Mouse (Mus musculus): ENCODE measurements around the gene Phb2.

Phb2 gene

GRCm38 (mm10) chr6:124693243-124693981, 18.7 kb upstream of the Phb2 start:
- DNase-seq, result no peak

GRCm38 (mm10) chr6:124694166-124694955, 17.8 kb upstream of the Phb2 start:
- peak; percentile 55 for DNase-seq

DNA sequence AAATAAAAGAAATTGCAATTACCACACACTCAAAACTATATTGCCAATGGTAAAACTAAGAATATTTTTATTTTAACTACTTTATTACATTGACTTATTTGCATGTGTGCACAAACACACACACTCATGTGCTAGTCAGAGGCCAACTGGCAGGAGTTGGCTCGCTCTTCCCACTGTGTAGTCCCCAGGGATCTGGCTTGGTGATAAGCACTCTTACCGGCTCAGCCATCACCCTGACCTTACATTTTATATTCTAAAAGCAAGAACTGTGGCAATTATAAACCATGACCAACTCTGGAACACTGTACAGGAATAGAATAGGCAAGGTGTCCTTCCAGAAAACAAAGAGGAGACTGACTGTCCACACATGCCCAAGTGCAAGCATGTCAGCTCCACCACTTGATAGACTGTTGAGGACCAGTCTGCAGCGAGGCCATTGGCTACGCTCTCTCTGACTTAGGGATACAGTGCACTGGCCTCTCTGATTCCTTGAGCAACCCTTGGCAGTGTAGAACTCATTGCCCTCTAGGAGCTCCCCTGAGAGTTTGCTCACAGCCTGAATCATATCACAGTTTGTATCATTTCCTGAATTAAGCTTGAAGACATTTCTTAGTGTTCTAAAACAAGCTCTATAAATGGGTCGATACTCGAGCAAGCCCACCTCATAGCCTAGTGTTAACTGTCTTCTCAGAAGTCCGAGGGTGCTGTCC, 15.5 kb upstream of the Phb2 start:
- DNase-seq, result no peak

GRCm38 (mm10) chr6:124698751-124699150, 13.4 kb upstream of the Phb2 start:
- DNase-seq, result no peak

DNA sequence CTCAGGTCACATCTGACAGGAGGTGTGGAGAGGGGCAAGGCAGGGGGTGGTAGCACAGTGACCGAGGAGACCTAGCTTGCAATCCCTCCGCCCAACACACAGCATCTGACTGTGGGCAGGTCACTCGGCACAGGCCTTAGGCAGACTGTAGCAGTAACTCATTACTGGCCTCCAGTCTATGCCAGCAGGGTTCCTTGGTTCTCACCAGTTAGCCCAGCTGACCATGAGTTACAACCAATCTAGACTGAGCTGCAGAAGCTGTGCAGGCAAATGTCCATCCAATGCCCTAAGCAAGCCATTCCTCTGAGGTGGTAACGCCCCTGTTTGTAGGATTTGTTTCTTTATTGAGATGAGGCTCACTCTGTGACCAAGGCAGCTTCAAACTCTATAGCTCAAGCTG, 12.8 kb upstream of the Phb2 start:
- no peak for DNase-seq

- no peak for DNase-seq
Measured at GRCm38 (mm10) chr6:124699962-124700610, 12.1 kb upstream of the Phb2 start.

GRCm38 (mm10) chr6:124701338-124701737, 10.8 kb upstream of the Phb2 start:
- peak; percentile 61 for DNase-seq

- no peak for DNase-seq
Measured at GRCm38 (mm10) chr6:124702102-124702783, 9.9 kb upstream of the Phb2 start.

- peak; percentile 86 for DNase-seq
Measured at GRCm38 (mm10) chr6:124702784-124703103, 9.4 kb upstream of the Phb2 start.

- no peak for DNase-seq
Measured at GRCm38 (mm10) chr6:124703789-124704188, 8.3 kb upstream of the Phb2 start.

DNA sequence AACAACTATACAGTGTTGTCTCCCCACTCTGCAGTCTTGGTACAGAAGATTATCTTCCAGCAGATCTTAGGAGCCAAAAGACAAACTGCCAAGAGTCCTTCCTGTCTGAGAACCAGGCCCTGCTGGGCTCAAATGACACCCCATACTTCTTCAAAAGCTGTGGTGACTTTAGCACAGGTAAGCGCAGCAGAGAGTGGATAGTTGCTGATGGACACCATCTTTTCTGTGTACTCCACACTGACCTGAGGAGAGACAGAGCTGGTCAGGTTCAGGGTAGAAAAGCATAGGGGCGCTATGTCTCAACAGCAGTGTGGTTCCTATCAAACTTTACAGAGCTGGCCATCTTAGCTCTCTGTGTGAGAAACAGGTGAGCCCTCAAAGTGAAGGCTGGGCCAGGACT, 7.7 kb upstream of the Phb2 start:
- no peak for DNase-seq

DNA sequence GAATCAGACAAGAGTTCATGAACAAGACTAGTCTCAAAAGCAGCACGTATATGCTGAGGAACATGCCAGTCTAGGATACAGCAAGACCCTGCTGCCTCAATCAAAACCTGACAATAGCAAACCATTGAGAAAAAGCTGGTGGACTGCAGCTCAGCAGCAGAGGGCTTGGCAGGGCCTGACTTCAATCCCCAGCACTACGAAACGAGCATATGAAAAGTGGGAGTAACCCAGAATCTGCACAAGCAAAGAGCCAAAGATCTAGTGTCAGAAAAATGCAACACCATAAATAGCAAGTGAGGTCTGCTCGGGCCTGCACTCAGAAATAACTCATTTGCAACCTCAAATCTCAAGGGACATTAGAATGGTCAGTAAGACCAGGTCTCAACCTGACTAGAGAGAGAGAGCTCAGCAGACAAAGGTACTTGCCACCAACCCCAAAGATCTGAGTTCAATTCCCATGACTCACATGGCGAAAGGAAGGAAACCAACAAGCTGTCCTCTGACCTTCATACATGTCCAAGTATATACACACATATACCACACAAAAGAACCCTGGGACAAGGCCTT, 6.0 kb upstream of the Phb2 start:
- no peak for DNase-seq

GRCm38 (mm10) chr6:124708289-124708889, 3.7 kb upstream of the Phb2 start:
- no peak for DNase-seq

GRCm38 (mm10) chr6:124712918-124713317, 782 bp downstream of the Phb2 start:
- DNase-seq, result no peak

DNA sequence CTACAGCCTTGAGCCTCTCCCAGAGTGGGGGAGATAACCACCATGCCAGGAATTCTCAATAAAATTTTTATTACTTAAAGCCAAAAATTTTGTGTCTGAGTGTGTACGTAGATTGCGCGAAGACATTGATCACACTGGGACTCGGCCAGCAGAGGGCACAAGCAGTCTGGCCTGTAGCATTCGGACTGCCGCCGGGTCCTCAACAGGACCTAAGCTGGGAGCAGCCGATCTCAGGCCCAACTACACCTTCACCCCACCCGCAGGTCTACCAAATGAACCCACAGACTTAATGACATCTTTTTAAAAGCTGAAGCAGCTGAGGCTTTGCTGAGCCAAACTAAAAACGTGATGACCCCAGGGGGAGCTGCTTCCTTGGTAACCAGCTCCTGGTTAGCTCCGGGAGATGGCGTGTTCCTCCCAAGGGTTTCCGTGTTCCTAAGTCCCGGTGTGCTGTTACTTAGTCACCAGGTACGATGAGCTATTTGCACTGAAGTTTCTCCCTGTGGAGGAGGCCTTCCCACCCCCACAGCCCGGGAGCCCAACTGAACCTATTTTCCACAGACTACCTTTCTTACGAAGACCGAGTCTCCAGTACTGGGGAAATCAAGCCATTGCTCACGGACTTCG, 4.8 kb downstream of the Phb2 start:
- peak; percentile 62 for DNase-seq

DNA sequence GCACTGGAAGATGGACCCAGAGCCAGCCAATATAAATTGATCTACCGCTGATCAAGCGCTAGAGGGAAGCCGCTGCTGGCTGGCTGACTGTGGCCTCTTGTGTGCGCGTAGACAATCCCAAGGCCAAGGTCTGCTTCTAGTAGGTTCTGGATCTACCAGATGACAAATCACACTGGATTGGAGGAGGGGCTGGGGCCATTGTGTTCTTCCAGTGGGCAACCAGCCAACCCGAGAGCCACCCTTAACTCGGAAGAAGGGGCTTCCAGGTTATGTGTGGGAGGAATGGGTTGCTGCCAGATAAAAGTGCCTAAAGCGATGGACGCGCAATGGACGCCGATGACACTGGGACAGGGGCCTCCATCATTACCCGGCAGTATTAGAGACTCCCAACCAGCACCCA, 5.8 kb downstream of the Phb2 start:
- no peak for DNase-seq

DNA sequence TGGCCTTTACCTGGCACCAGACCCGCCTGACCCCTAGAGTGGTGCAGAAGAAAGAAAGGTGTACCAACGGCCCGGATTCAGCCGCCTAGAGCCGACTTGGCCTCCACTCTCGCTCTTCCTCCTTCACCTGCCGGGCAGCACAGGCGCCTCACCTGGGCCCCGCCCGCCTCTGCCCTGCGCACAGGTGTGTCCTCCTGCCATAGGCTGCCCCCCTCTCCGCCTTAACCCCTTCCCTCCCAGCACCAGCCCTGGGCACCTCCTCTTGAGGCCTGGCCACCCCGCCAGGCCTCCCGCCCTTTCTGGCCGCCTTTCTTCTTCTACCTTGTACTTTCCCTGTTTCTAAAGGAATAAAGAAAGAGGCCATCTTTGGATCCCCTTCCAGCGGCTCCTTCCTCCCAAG, 6.6 kb downstream of the Phb2 start:
- no peak for DNase-seq

- no peak for DNase-seq
Measured at GRCm38 (mm10) chr6:124719354-124719978, 7.3 kb downstream of the Phb2 start.

DNA sequence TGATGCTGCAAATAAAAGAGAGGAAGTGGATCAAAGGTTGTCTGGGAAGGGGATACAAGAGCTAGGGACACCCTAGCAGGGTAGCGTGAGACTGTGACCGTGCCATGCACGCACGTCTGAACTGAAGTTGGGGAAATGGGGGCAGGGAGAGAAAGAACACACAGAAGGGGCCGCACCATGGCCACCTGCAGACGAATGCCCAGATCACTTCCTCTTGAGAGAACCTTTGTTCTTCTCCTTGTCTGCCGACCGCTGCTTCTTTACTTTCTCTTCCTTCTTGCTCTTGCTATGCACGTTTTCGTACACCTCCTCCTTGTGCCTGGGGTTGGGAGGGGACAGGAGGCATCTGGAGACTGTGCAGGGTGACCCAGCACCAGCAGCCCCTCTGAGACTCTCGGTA, 8.8 kb downstream of the Phb2 start:
- peak; percentile 59 for DNase-seq

DNA sequence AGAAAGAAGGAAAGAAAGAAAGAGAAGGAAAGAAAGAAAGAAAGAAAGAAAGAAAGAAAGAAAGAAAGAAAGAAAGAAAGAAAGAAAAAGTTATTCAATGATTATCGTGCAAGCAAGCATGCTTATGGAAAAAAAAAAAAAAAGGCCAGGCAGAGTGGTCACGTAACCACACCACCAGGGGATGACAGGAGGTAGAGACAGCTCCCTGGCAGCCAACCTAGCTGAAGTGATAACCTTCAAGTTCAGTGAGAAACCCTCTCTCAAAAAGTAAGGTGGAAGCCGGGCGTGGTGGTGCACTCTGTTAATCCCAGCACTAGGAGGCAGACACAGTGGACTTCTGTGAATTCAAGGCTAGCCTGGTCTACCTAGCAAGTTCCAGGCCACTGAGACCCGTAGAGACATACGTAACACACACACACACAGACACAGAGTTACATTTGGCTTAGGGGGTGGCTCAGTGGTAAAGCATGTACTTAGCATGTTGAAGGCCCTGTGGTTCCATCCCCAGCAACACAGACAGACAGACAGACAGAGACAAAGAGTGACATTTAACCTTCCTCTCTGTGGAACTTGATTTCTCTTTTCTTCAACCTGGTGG, 10.8 kb downstream of the Phb2 start:
- DNase-seq, result no peak

DNA sequence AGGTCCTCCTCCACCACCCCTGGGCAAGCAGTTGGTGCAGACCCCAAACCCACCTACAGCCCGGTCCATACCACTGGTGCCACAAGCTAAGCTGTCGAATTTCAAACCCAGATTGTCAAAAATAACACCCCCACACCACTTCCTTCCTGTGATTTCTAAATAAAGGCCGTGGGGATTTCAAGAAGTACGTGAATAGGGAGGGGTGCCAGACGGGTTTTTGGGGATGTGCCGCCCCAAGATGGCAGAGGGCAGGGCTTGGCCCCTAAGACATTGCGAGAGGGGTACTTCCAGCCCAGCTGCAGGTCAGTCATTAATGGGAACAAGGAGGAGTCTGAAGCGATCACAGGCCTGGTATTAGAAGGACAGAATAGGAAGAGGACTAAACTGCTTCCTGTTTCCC, 11.4 kb downstream of the Phb2 start:
- no peak for DNase-seq

Measured in thymus, postnatal 25 days (tissue).